Mouse (Mus musculus) neural tube, embryonic 14.5 days (tissue): ENCODE results near the gene Per1. TPM values are rescaled to one million over a fixed set of nuclear protein-coding genes. Genes with fewer than 3 reads are reported as not detected.

Experiments
- ATAC-seq: fragments of 200-750 bp; cut with Nextera tagmentation; 2 replicates; pipeline ENCODE4 v1.8.0; 2017; ENCODE audit warnings: low read depth, mild to moderate bottlenecking, moderate TSS enrichment, moderate library complexity
- H3K27ac ChIP-seq: fragments of 300-500 bp; sonication (generic); 2 replicates; pipeline ENCODE4 v1.5.1; 2014; ENCODE audit warnings: low read depth, mild to moderate bottlenecking, control low read depth, low read length, moderate library complexity, mixed read lengths
- H3K27me3 ChIP-seq: fragments of 300-500 bp; sonication (generic); 2 replicates; pipeline ENCODE4 v1.6.1; 2014; ENCODE audit warnings: low read length; ENCODE audit not compliant: control insufficient read depth, insufficient read depth
- H3K36me3 ChIP-seq: fragments of 300-500 bp; sonication (generic); 2 replicates; pipeline ENCODE4 v1.6.1; 2014; ENCODE audit warnings: low read length, mixed read lengths; ENCODE audit not compliant: control insufficient read depth, insufficient read depth
- H3K4me1 ChIP-seq: fragments of 300-500 bp; sonication (generic); 2 replicates; pipeline ENCODE4 v1.6.1; 2014; ENCODE audit warnings: low read length; ENCODE audit not compliant: control insufficient read depth, insufficient read depth
- H3K4me2 ChIP-seq: fragments of 300-500 bp; sonication (generic); 2 replicates; pipeline ENCODE4 v1.6.1; 2014; ENCODE audit warnings: mild to moderate bottlenecking, low read depth, low read length, control low read depth
- H3K4me3 ChIP-seq: fragments of 300-500 bp; sonication (generic); 2 replicates; pipeline ENCODE4 v1.5.1; 2014; ENCODE audit warnings: low read depth, low read length, control low read depth, mixed read lengths
- H3K9ac ChIP-seq: fragments of 300-500 bp; sonication (generic); replicated peaks from 2 replicates; pipeline ENCODE4 v1.6.1; 2014; ENCODE audit warnings: low read depth, mild to moderate bottlenecking, control low read depth, low read length, mixed read lengths
- H3K9me3 ChIP-seq: fragments of 300-500 bp; sonication (generic); 2 replicates; pipeline ENCODE4 v1.6.1; 2016; ENCODE audit warnings: low read length; ENCODE audit not compliant: control insufficient read depth
- WGBS: fragments of 180-500 bp; shearing (Covaris S2); extraction: QIAGEN DNeasy Blood & Tissue Kit; methylation state at CpG from one replicate; pipeline ENCODE4 v1.1.7; 2014; 5-methylcytosine and 5-hydroxymethylcytosine counted together
- polyA plus RNA-seq: library from polyadenylated mRNA; unstranded; fragments of >200 nt; fragmentation: Nextera tagmentation; extraction: Ambion mirVana; gene quantifications from 2 replicates; pipeline ENCODE4 v1.2.1, GENCODE M21; 2014

Gene Per1
- polyA plus RNA-seq, 1 experiment from 2014 or later, result 9.4 TPM

- 93% methylated on average over 5 of the region's 5 CpGs for WGBS
- ATAC-seq, result no peak
- Histone ChIP-seq H3K27ac (no peak overlapping the region), H3K27me3 (no peaks in the 10 kb centered on the region), H3K4me1 (no peaks in the 10 kb centered on the region), H3K4me2 (no peak overlapping the region), H3K4me3 (no peak overlapping the region), H3K9ac (no peak overlapping the region), H3K9me3 (no peaks in the 10 kb centered on the region), H3K36me3 (no peaks in the 10 kb centered on the region)
Measured at GRCm38 (mm10) chr11:69148451-69148960, 53.5 kb downstream of the Per1 start.

- H3K36me3 ChIP-seq, result no peaks in the 10 kb centered on the region
- no peak for ATAC-seq
- no peaks in the 10 kb centered on the region for H3K9me3 ChIP-seq
Measured at GRCm38 (mm10) chr11:69149728-69150127, 54.7 kb downstream of the Per1 start.

GRCm38 (mm10) chr11:69150444-69150843 lies 55.4 kb downstream of the Per1 start:
- H3K4me2 ChIP-seq, result 0 out of 2 replicates have a peak overlapping the region, but pooled peaks have one; percentile 4
- no peaks in the 10 kb centered on the region for H3K36me3 ChIP-seq
- 0 out of 2 replicates have a peak overlapping the region, but pooled peaks have one; percentile 12 for H3K9ac ChIP-seq
- WGBS, result 6% methylated on average over 7 of the region's 7 CpGs
- no peak overlapping the region for H3K4me3 ChIP-seq
- H3K4me1 ChIP-seq, result no peaks in the 10 kb centered on the region
- H3K27ac ChIP-seq, result no peak overlapping the region
- H3K27me3 ChIP-seq, result no peaks in the 10 kb centered on the region
- 0 out of 2 replicates have a peak, but pooled peaks have one; percentile 28 for ATAC-seq
- no peaks in the 10 kb centered on the region for H3K9me3 ChIP-seq

More at GRCm38 (mm10) chr11:69149728-69150127, 54.7 kb downstream of the Per1 start:
- no peak overlapping the region for H3K4me2 ChIP-seq
- no peaks in the 10 kb centered on the region for H3K27me3 ChIP-seq
- H3K4me3 ChIP-seq, result no peak overlapping the region
- H3K9ac ChIP-seq, result no peak overlapping the region
- no peaks in the 10 kb centered on the region for H3K4me1 ChIP-seq
- H3K27ac ChIP-seq, result no peak overlapping the region
- WGBS, result 73% methylated on average over 6 of the region's 6 CpGs

GRCm38 (mm10) chr11:69151004-69151403 lies 56.0 kb downstream of the Per1 start:
- Histone ChIP-seq H3K9me3 (no peaks in the 10 kb centered on the region), H3K36me3 (no peaks in the 10 kb centered on the region), H3K9ac (no peak overlapping the region), H3K4me1 (no peaks in the 10 kb centered on the region), H3K27me3 (no peaks in the 10 kb centered on the region), H3K4me3 (no peak overlapping the region), H3K4me2 (no peak overlapping the region), H3K27ac (no peak overlapping the region)
- no peak for ATAC-seq
- WGBS, result 70% methylated on average over 6 of the region's 6 CpGs

GRCm38 (mm10) chr11:69153831-69154230 lies 58.8 kb downstream of the Per1 start:
- H3K4me2 ChIP-seq, result no peak overlapping the region
- 87% methylated on average over 8 of the region's 8 CpGs for WGBS
- H3K27me3 ChIP-seq, result peaks cover 7% of the 10 kb centered on the region
- no peak overlapping the region for H3K9ac ChIP-seq
- no peaks in the 10 kb centered on the region for H3K9me3 ChIP-seq
- no peak overlapping the region for H3K27ac ChIP-seq
- no peaks in the 10 kb centered on the region for H3K36me3 ChIP-seq
- ATAC-seq, result no peak
- H3K4me1 ChIP-seq, result peaks cover 5% of the 10 kb centered on the region; the same call in 1 of the 2 replicates
- H3K4me3 ChIP-seq, result no peak overlapping the region

- Histone ChIP-seq H3K27ac (no peak overlapping the region), H3K27me3 (peaks cover 7% of the 10 kb centered on the region), H3K9ac (no peak overlapping the region), H3K4me1 (peaks cover 5% of the 10 kb centered on the region; the same call in 1 of the 2 replicates), H3K4me2 (no peak overlapping the region), H3K4me3 (no peak overlapping the region), H3K9me3 (no peaks in the 10 kb centered on the region), H3K36me3 (no peaks in the 10 kb centered on the region)
- 68% methylated on average over 1 of the region's 1 CpGs for WGBS
- no peak for ATAC-seq
Measured at GRCm38 (mm10) chr11:69155351-69155750, 60.3 kb downstream of the Per1 start.

GRCm38 (mm10) chr11:69156800-69157199 lies 61.8 kb downstream of the Per1 start, which contains the start of gene Alox12b:
Gene Alox12b (plus strand): TSS chr11:69156989.
- Histone ChIP-seq H3K4me2 (peak within 1 kb of the TSS; percentile 43), H3K36me3 (no peaks in the 10 kb centered on the region), H3K9me3 (no peaks in the 10 kb centered on the region), H3K4me1 (peaks cover 5% of the 10 kb centered on the region; the same call in 1 of the 2 replicates), H3K4me3 (peak within 1 kb of the TSS; percentile 15; the same call in 1 of the 2 replicates), H3K27ac (no peak within 1 kb of the TSS), H3K9ac (peak within 1 kb of the TSS; percentile 28; the same call in 1 of the 2 replicates), H3K27me3 (peaks cover 7% of the 10 kb centered on the region)
- 2% methylated on average over 18 of the region's 18 CpGs for WGBS
- 0 out of 2 replicates have a peak, but pooled peaks have one; percentile 28 for ATAC-seq

Other genes with a start within 250 kb of the Per1 start
- gene Ndel1, start 223.4 kb upstream of the Per1 start, polyA plus RNA-seq, result 96.3 and 109 TPM in 2 replicates
- not detected in 2 replicates for gene Rnf222, start 206.7 kb upstream of the Per1 start, polyA plus RNA-seq
- 594 and 606 TPM in 2 replicates for gene Rpl26, start 193.6 kb upstream of the Per1 start, polyA plus RNA-seq
- gene Odf4, start 168.1 kb upstream of the Per1 start, polyA plus RNA-seq, result 0.89 and 1.3 TPM in 2 replicates
- gene Arhgef15, start 137.7 kb upstream of the Per1 start, polyA plus RNA-seq, result 20.4 and 24.7 TPM in 2 replicates
- 1.6 and 2.2 TPM in 2 replicates for gene Slc25a35, start 127.1 kb upstream of the Per1 start, polyA plus RNA-seq
- 25.5 and 30.6 TPM in 2 replicates for gene Rangrf, start 120.0 kb upstream of the Per1 start, polyA plus RNA-seq
- gene Pfas, start 86.8 kb upstream of the Per1 start, polyA plus RNA-seq, result 16.0 and 16.5 TPM in 2 replicates
- gene Ctc1, start 79.3 kb upstream of the Per1 start, polyA plus RNA-seq, result 51.8 and 59.3 TPM in 2 replicates
- gene Aurkb, start 49.6 kb upstream of the Per1 start, polyA plus RNA-seq, result 8.7 and 12.8 TPM in 2 replicates
- gene Borcs6, start 35.5 kb upstream of the Per1 start, polyA plus RNA-seq, result 16.1 and 17.7 TPM in 2 replicates
- 24.7 and 27.7 TPM in 2 replicates for gene Tmem107, start 24.4 kb upstream of the Per1 start, polyA plus RNA-seq
- gene Vamp2, start 6.7 kb upstream of the Per1 start, polyA plus RNA-seq, result 337 and 385 TPM in 2 replicates
- gene Hes7, start 25.2 kb downstream of the Per1 start, polyA plus RNA-seq, result 0.43 and 0.52 TPM in 2 replicates
- 0.33 and 0.48 TPM in 2 replicates for gene 9130213A22Rik, start 27.4 kb downstream of the Per1 start, polyA plus RNA-seq
- gene Aloxe3, start 30.7 kb downstream of the Per1 start, polyA plus RNA-seq, result 2.2 and 5.0 TPM in 2 replicates
- gene Alox12b, start 61.8 kb downstream of the Per1 start, polyA plus RNA-seq, result 0.43 and 0.67 TPM in 2 replicates
- 0.24 and 0.43 TPM in 2 replicates for gene Alox8, start 102.6 kb downstream of the Per1 start, polyA plus RNA-seq
- gene Gucy2e, start 141.8 kb downstream of the Per1 start, polyA plus RNA-seq, result 0.35 and 0.62 TPM in 2 replicates
- 10.3 and 15.7 TPM in 2 replicates for gene Cntrob, start 228.6 kb downstream of the Per1 start, polyA plus RNA-seq
- gene Trappc1, start 228.8 kb downstream of the Per1 start, polyA plus RNA-seq, result 191 and 200 TPM in 2 replicates
- 5.7 and 7.3 TPM in 2 replicates for gene Kcnab3, start 231.0 kb downstream of the Per1 start, polyA plus RNA-seq
- gene Rnf227, start 245.2 kb downstream of the Per1 start, polyA plus RNA-seq, result 213 and 260 TPM in 2 replicates